Mouse (Mus musculus) heart, postnatal 0 days (tissue): Measurements from ENCODE around the gene Tln2. TPM values are rescaled to one million over a fixed set of nuclear protein-coding genes. Genes with fewer than 3 reads are reported as not detected.

Experiments used
- ATAC-seq: fragments of 200-750 bp; cut with Nextera tagmentation; 2 replicates; pipeline ENCODE4 v1.8.0; 2017; ENCODE audit warnings: low read depth, moderate number of reproducible peaks, moderate library complexity; ENCODE audit not compliant: insufficient read depth
- DNase-seq: peaks from one replicate; pipeline ENCODE4 v3.0.0-alpha.2; 2016; ENCODE audit warnings: low spot score
- H3K27ac ChIP-seq: fragments of 300-500 bp; sonication (generic); 2 replicates; pipeline ENCODE4 v1.5.1; 2014; ENCODE audit warnings: low read depth, mild to moderate bottlenecking
- H3K27me3 ChIP-seq: fragments of 300-500 bp; sonication (generic); 2 replicates; pipeline ENCODE4 v1.6.1; 2014; ENCODE audit warnings: low read length, mixed read lengths; ENCODE audit not compliant: control insufficient read depth, insufficient read depth
- H3K36me3 ChIP-seq: fragments of 300-500 bp; sonication (generic); replicated peaks from 2 replicates; pipeline ENCODE4 v1.6.1; 2014; ENCODE audit warnings: low read length, mixed read lengths; ENCODE audit not compliant: control insufficient read depth, insufficient read depth
- H3K4me1 ChIP-seq: fragments of 300-500 bp; sonication (generic); 2 replicates; pipeline ENCODE4 v1.6.1; 2014; ENCODE audit warnings: antibody characterized with exemption; ENCODE audit not compliant: control insufficient read depth, insufficient read depth
- H3K4me2 ChIP-seq: fragments of 300-500 bp; sonication (generic); 2 replicates; pipeline ENCODE4 v1.6.1; 2014; ENCODE audit warnings: low read depth, mild to moderate bottlenecking, low read length, moderate library complexity
- H3K4me3 ChIP-seq: fragments of 300-500 bp; sonication (generic); 2 replicates; pipeline ENCODE4 v1.5.1; 2014; ENCODE audit warnings: low read depth, low read length
- H3K9ac ChIP-seq: fragments of 300-500 bp; sonication (generic); replicated peaks from 2 replicates; pipeline ENCODE4 v1.6.1; 2014; ENCODE audit warnings: low read depth, low read length, mixed read lengths
- H3K9me3 ChIP-seq: fragments of 300-500 bp; sonication (generic); replicated peaks from 2 replicates; pipeline ENCODE4 v1.6.1; 2016; ENCODE audit warnings: low read length; ENCODE audit not compliant: control insufficient read depth
- CTCF ChIP-seq: IDR thresholded peaks from 2 replicates; pipeline ENCODE4 v1.5.1; 2016; ENCODE audit warnings: antibody characterized with exemption, control low read depth, low read depth
- EP300 ChIP-seq: IDR thresholded peaks from 2 replicates; pipeline ENCODE4 v1.6.1; 2016; ENCODE audit warnings: antibody characterized with exemption, low read depth
- WGBS: fragments of 180-500 bp; shearing (Covaris S2); extraction: QIAGEN DNeasy Blood & Tissue Kit; methylation state at CpG from one replicate; pipeline ENCODE4 v1.1.7; 2014; 5-methylcytosine and 5-hydroxymethylcytosine counted together
- polyA plus RNA-seq: library from polyadenylated mRNA; unstranded; fragments of >200 nt; fragmentation: Nextera tagmentation; extraction: Ambion mirVana; gene quantifications from 2 replicates; pipeline ENCODE4 v1.2.1, GENCODE M21; 2015
- total RNA-seq: library from RNA; depleted of rRNA; stranded (reverse); fragments of >200 nt; gene quantifications from 2 replicates; pipeline ENCODE4 v1.2.3, GENCODE M21; 2014; ENCODE audit warnings: low replicate concordance

Tln2 gene
- total and polyA plus RNA-seq, 2 experiments from 2014 or later = 67.0 to 92.6 TPM

- H3K4me1 ChIP-seq = peaks cover 12% of the 10 kb centered on the region; the same call in 1 of the 2 replicates
- no peak overlapping the region for H3K4me2 ChIP-seq
- no peaks in the 10 kb centered on the region for H3K9me3 ChIP-seq
- DNase-seq (no peak), ATAC-seq (no peak)
- no peaks in the 10 kb centered on the region for H3K27me3 ChIP-seq
- TF ChIP-seq CTCF = no peak
- no peak for TF ChIP-seq EP300
- H3K36me3 ChIP-seq = no peaks in the 10 kb centered on the region
- H3K4me3 ChIP-seq = no peak overlapping the region
- no peak overlapping the region for H3K9ac ChIP-seq
- 44% methylated on average over 5 of the region's 5 CpGs for WGBS
- H3K27ac ChIP-seq = no peak overlapping the region
Measured at GRCm38 (mm10) chr9:67178203-67178602, 381.3 kb downstream of the Tln2 start.

GRCm38 (mm10) chr9:67176073-67176472, 383.4 kb downstream of the Tln2 start:
- 80% methylated on average over 8 of the region's 8 CpGs for WGBS
- TF ChIP-seq EP300 (no peak), CTCF (no peak)
- no peak for ATAC-seq

GRCm38 (mm10) chr9:67173816-67174215, 385.7 kb downstream of the Tln2 start:
- TF ChIP-seq EP300 (no peak), CTCF (no peak)
- DNase-seq (no peak), ATAC-seq (no peak)
- Histone ChIP-seq H3K9me3 (no peaks in the 10 kb centered on the region), H3K27me3 (no peaks in the 10 kb centered on the region), H3K36me3 (no peaks in the 10 kb centered on the region), H3K4me2 (no peak overlapping the region), H3K9ac (no peak overlapping the region), H3K4me3 (no peak overlapping the region), H3K4me1 (peaks cover 21% of the 10 kb centered on the region), H3K27ac (no peak overlapping the region)
- WGBS = 93% methylated on average over 6 of the region's 6 CpGs

More at GRCm38 (mm10) chr9:67176073-67176472, 383.4 kb downstream of the Tln2 start:
- H3K36me3 ChIP-seq = no peaks in the 10 kb centered on the region
- no peaks in the 10 kb centered on the region for H3K27me3 ChIP-seq
- H3K9ac ChIP-seq = no peak overlapping the region
- H3K27ac ChIP-seq = no peak overlapping the region
- H3K4me1 ChIP-seq = peaks cover 7% of the 10 kb centered on the region; the same call in 1 of the 2 replicates
- H3K4me2 ChIP-seq = no peak overlapping the region
- H3K9me3 ChIP-seq = no peaks in the 10 kb centered on the region
- DNase-seq = no peak
- no peak overlapping the region for H3K4me3 ChIP-seq

- no peak overlapping the region for H3K9ac ChIP-seq
- H3K4me1 ChIP-seq = peaks cover 15% of the 10 kb centered on the region
- no peak overlapping the region for H3K4me2 ChIP-seq
- no peaks in the 10 kb centered on the region for H3K36me3 ChIP-seq
- TF ChIP-seq EP300 = no peak
- TF ChIP-seq CTCF = no peak
- no peak overlapping the region for H3K4me3 ChIP-seq
- H3K27ac ChIP-seq = no peak overlapping the region
- no peaks in the 10 kb centered on the region for H3K27me3 ChIP-seq
- H3K9me3 ChIP-seq = no peaks in the 10 kb centered on the region
- DNase-seq = no peak
- ATAC-seq = no peak
- 94% methylated on average over 4 of the region's 4 CpGs for WGBS
Measured at GRCm38 (mm10) chr9:67173154-67173553, 386.3 kb downstream of the Tln2 start.

GRCm38 (mm10) chr9:67171409-67171808, 388.1 kb downstream of the Tln2 start:
- no peak overlapping the region for H3K9ac ChIP-seq
- DNase-seq = no peak

GRCm38 (mm10) chr9:67170759-67171158, 388.7 kb downstream of the Tln2 start:
- H3K36me3 ChIP-seq = no peaks in the 10 kb centered on the region
- no peak for TF ChIP-seq EP300
- no peak for TF ChIP-seq CTCF
- H3K27ac ChIP-seq = peak overlapping the region; percentile 73
- DNase-seq (peak; percentile 68), ATAC-seq (peak; percentile 81)
- no peaks in the 10 kb centered on the region for H3K27me3 ChIP-seq
- no peaks in the 10 kb centered on the region for H3K9me3 ChIP-seq
- no peak overlapping the region for H3K4me2 ChIP-seq
- 0 out of 2 replicates have a peak overlapping the region, but pooled peaks have one; percentile 10 for H3K9ac ChIP-seq
- 2% methylated on average over 8 of the region's 8 CpGs for whole genome bisulfite sequencing
- peaks cover 14% of the 10 kb centered on the region for H3K4me1 ChIP-seq
- no peak overlapping the region for H3K4me3 ChIP-seq

More at GRCm38 (mm10) chr9:67171409-67171808, 388.1 kb downstream of the Tln2 start:
- Histone ChIP-seq H3K4me1 (peaks cover 14% of the 10 kb centered on the region), H3K27ac (peak overlapping the region; percentile 73), H3K9me3 (no peaks in the 10 kb centered on the region), H3K27me3 (no peaks in the 10 kb centered on the region), H3K36me3 (no peaks in the 10 kb centered on the region), H3K4me2 (no peak overlapping the region), H3K4me3 (no peak overlapping the region)
- TF ChIP-seq CTCF (peak; percentile 46), EP300 (no peak)
- 86% methylated on average over 4 of the region's 4 CpGs for WGBS
- ATAC-seq = no peak
